Mouse (Mus musculus): ENCODE results near the gene Samd4b. TPM values are rescaled to one million over a fixed set of nuclear protein-coding genes. Genes with fewer than 3 reads are reported as not detected.
A peak's percentile ranks its signal among the peaks of the same experiment; 100 is the strongest.

Gene Samd4b
- polyA plus RNA-seq, 2 experiments, result 33.0 to 82.0 TPM

DNA sequence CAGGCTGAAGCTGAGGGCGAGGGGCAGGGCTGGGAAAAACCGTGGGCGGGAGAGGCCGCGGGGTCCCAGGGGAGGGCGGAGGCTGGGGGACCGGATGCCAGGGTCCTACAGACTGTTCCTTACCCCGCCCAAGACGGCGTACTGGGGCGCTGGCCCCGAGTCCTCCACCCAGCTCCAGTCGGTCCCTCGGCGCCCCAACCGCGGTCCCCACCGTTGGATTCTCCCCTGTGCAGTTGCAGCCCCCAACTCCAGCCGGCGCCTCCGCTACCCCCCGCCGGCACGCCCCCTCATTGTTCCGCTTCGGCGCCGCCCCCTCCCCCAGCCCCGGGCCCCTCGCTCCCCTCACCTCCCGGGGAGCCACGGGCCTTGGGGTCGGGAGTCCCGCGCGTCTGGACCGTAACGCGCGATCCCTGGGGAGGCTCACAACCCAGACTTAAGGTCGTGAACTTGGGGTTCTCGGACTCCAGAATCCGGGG lies 226.4 kb downstream of the Samd4b start:
- Histone ChIP-seq H3K4me3 (replicated peaks; ENCODE audit: low read length) (peak overlapping the region; percentile 82), H3K9ac (ENCODE audit: low read depth, low read length, severe bottlenecking) (peak overlapping the region; percentile 88), H3K4me1 (ENCODE audit: control insufficient read depth, insufficient read depth, low read length) (peaks cover 27% of the 10 kb centered on the region), H3K36me3 (ENCODE audit: control insufficient read depth, insufficient read depth, low read length) (peaks cover 40% of the 10 kb centered on the region), H3K4me2 (replicated peaks; ENCODE audit: low read depth, low read length, severe bottlenecking) (peak overlapping the region; percentile 95), H3K9me3 (ENCODE audit: control insufficient read depth, low read length) (no peaks in the 10 kb centered on the region), H3K27me3 (ENCODE audit: control insufficient read depth, insufficient read depth, low read length) (no peaks in the 10 kb centered on the region), H3K27ac (replicated peaks; ENCODE audit: low read depth, low read length) (peak overlapping the region; percentile 87)
- whole genome bisulfite sequencing, result under 1% methylated on average over 27 of the region's 43 CpGs
- TF ChIP-seq POLR2A (IDR thresholded peaks at IDR 0.05; ENCODE audit: borderline replicate concordance, extremely low read depth, insufficient read depth, insufficient read length), result 0 out of 2 replicates have a peak, but pooled peaks have one; percentile 42
- DNase-seq (ENCODE audit: low spot score), result peak; percentile 61
- ATAC-seq (ENCODE audit: low FRiP score, low read depth), result no peak

- Histone ChIP-seq H3K4me1 (ENCODE audit: control insufficient read depth, insufficient read depth, low read length) (peaks cover 22% of the 10 kb centered on the region), H3K4me3 (replicated peaks; ENCODE audit: low read length) (peak overlapping the region; percentile 82), H3K4me2 (replicated peaks; ENCODE audit: low read depth, low read length, severe bottlenecking) (peak overlapping the region; percentile 95), H3K36me3 (ENCODE audit: control insufficient read depth, insufficient read depth, low read length) (peaks cover 43% of the 10 kb centered on the region), H3K27me3 (ENCODE audit: control insufficient read depth, insufficient read depth, low read length) (no peaks in the 10 kb centered on the region), H3K27ac (replicated peaks; ENCODE audit: low read depth, low read length) (peak overlapping the region; percentile 87), H3K9me3 (ENCODE audit: control insufficient read depth, low read length) (no peaks in the 10 kb centered on the region), H3K9ac (ENCODE audit: low read depth, low read length, severe bottlenecking) (peak overlapping the region; percentile 88)
- DNase-seq (ENCODE audit: low spot score) (no peak), ATAC-seq (ENCODE audit: low FRiP score, low read depth) (no peak)
- 3% methylated on average over 11 of the region's 11 CpGs for WGBS
- no peak for TF ChIP-seq POLR2A (IDR thresholded peaks at IDR 0.05; ENCODE audit: borderline replicate concordance, extremely low read depth, insufficient read depth, insufficient read length)
These were observed 226.9 kb downstream of the Samd4b start for GRCm38 (mm10) chr7:28370977-28371513.

DNA sequence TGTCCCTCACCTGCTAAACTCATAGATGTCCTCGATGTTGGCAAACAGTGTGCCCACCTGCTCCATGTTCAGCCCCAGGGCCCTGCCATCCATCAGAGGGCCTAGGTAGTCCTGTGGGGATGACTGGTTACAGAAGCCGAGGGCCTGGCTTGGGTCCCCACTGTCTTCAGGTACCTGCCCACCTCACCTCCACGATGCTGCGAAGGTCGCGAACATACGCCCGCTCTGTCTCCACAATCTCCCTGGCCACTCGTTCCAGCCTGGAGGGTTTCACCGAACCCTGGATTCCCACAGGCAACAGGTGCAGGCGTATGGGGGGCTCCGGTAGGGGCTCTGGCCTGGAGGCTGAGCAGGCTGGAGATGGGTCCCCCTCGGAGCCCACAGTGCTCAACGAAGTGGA lies 227.9 kb downstream of the Samd4b start:
- peak overlapping the region; percentile 95 for H3K4me2 ChIP-seq (replicated peaks; ENCODE audit: low read depth, low read length, severe bottlenecking)
- no peaks in the 10 kb centered on the region for H3K9me3 ChIP-seq (ENCODE audit: control insufficient read depth, low read length)
- 87% methylated on average over 14 of the region's 14 CpGs for WGBS
- H3K27me3 ChIP-seq (ENCODE audit: control insufficient read depth, insufficient read depth, low read length), result no peaks in the 10 kb centered on the region
- no peak for DNase-seq (ENCODE audit: low spot score)
- no peak for ATAC-seq (ENCODE audit: low FRiP score, low read depth)
- TF ChIP-seq POLR2A (IDR thresholded peaks at IDR 0.05; ENCODE audit: borderline replicate concordance, extremely low read depth, insufficient read depth, insufficient read length), result no peak
- no peak overlapping the region for H3K27ac ChIP-seq (replicated peaks; ENCODE audit: low read depth, low read length)
- H3K4me3 ChIP-seq (replicated peaks; ENCODE audit: low read length), result peak overlapping the region; percentile 82
- peaks cover 19% of the 10 kb centered on the region for H3K4me1 ChIP-seq (ENCODE audit: control insufficient read depth, insufficient read depth, low read length)
- H3K9ac ChIP-seq (ENCODE audit: low read depth, low read length, severe bottlenecking), result peak overlapping the region; percentile 88
- H3K36me3 ChIP-seq (ENCODE audit: control insufficient read depth, insufficient read depth, low read length), result peaks cover 50% of the 10 kb centered on the region

DNA sequence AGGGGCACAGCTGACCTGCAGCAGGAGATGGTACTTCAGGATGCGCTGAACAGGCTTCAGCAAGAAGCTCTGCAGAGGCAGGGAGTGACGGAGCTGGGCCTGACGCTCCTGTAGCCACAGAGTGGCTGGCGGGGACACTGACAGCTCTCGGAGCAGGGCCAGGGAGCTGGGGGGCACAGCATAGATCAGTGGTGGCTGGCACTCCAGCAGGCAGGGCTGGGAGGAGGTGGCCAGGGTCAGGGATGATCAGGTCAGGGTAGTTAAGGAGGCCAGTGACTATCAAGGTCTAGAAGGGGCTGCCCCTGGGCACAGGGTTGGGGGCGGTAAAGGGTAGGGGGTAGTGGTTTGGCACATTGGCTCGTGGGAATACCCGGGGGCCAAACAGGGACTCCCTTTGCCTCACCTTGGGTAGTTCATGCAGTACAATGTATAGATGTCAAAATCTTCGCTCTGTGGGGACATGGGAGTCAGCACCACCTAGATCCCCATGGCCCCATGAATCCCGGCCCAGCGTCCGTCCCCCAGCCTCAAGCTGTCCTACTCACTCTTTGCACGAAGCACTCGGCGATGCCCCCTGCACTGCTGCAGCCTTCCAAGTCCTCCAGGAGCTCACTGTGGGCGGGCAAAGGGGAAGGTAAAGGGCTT lies 229.5 kb downstream of the Samd4b start:
- Histone ChIP-seq H3K9me3 (ENCODE audit: control insufficient read depth, low read length) (no peaks in the 10 kb centered on the region), H3K9ac (ENCODE audit: low read depth, low read length, severe bottlenecking) (no peak overlapping the region), H3K4me3 (replicated peaks; ENCODE audit: low read length) (no peak overlapping the region), H3K27ac (replicated peaks; ENCODE audit: low read depth, low read length) (no peak overlapping the region), H3K4me2 (replicated peaks; ENCODE audit: low read depth, low read length, severe bottlenecking) (no peak overlapping the region), H3K27me3 (ENCODE audit: control insufficient read depth, insufficient read depth, low read length) (no peaks in the 10 kb centered on the region), H3K36me3 (ENCODE audit: control insufficient read depth, insufficient read depth, low read length) (peaks cover 66% of the 10 kb centered on the region), H3K4me1 (ENCODE audit: control insufficient read depth, insufficient read depth, low read length) (peaks cover 15% of the 10 kb centered on the region)
- no peak for TF ChIP-seq POLR2A (IDR thresholded peaks at IDR 0.05; ENCODE audit: borderline replicate concordance, extremely low read depth, insufficient read depth, insufficient read length)
- DNase-seq (ENCODE audit: low spot score) (no peak), ATAC-seq (ENCODE audit: low FRiP score, low read depth) (no peak)
- WGBS, result 91% methylated on average over 16 of the region's 16 CpGs

- ATAC-seq (ENCODE audit: low FRiP score, low read depth) (no peak), DNase-seq (ENCODE audit: low spot score) (no peak)
- H3K4me3 ChIP-seq (replicated peaks; ENCODE audit: low read length), result no peak overlapping the region
- no peak for TF ChIP-seq POLR2A (IDR thresholded peaks at IDR 0.05; ENCODE audit: borderline replicate concordance, extremely low read depth, insufficient read depth, insufficient read length)
- no peak overlapping the region for H3K9ac ChIP-seq (ENCODE audit: low read depth, low read length, severe bottlenecking)
- WGBS, result 91% methylated on average over 16 of the region's 16 CpGs
- peaks cover 69% of the 10 kb centered on the region for H3K36me3 ChIP-seq (ENCODE audit: control insufficient read depth, insufficient read depth, low read length)
- H3K4me2 ChIP-seq (replicated peaks; ENCODE audit: low read depth, low read length, severe bottlenecking), result no peak overlapping the region
- H3K27me3 ChIP-seq (ENCODE audit: control insufficient read depth, insufficient read depth, low read length), result no peaks in the 10 kb centered on the region
- H3K9me3 ChIP-seq (ENCODE audit: control insufficient read depth, low read length), result no peaks in the 10 kb centered on the region
- H3K4me1 ChIP-seq (ENCODE audit: control insufficient read depth, insufficient read depth, low read length), result peaks cover 15% of the 10 kb centered on the region
- no peak overlapping the region for H3K27ac ChIP-seq (replicated peaks; ENCODE audit: low read depth, low read length)
These were observed 230.2 kb downstream of the Samd4b start for GRCm38 (mm10) chr7:28367663-28368275.
